Mouse (Mus musculus) heart, embryonic 14.5 days (tissue): ENCODE measurements around the gene Leprot. TPM values are rescaled to one million over a fixed set of nuclear protein-coding genes. Genes with fewer than 3 reads are reported as not detected.

Experiments used
- ATAC-seq: fragments of 200-750 bp; cut with Nextera tagmentation; 2 replicates; pipeline ENCODE4 v1.8.0; 2017; ENCODE audit warnings: low read depth, moderate TSS enrichment; ENCODE audit not compliant: insufficient number of reproducible peaks, insufficient read depth, low FRiP score
- H3K27ac ChIP-seq, 2 experiments: fragments of 200-500 bp in 1 of 2; fragments of 300-500 bp in 1 of 2; sonication (generic) in 1 of 2; replicated peaks in 1 of 2; 2 replicates each; pipeline ENCODE4 v1.5.1; 2012 to 2014; ENCODE audit warnings: low read depth in 2 of 2, low read length in 2 of 2, control low read depth in 1 of 2, mild to moderate bottlenecking in 1 of 2, mixed read lengths in 1 of 2; ENCODE audit not compliant: control insufficient read depth in 1 of 2, insufficient read depth in 1 of 2
- H3K27me3 ChIP-seq: fragments of 300-500 bp; sonication (generic); 2 replicates; pipeline ENCODE4 v1.6.1; 2014; ENCODE audit warnings: mild to moderate bottlenecking, low read length, control low read depth; ENCODE audit not compliant: control insufficient read depth, insufficient read depth
- H3K36me3 ChIP-seq: fragments of 300-500 bp; sonication (generic); 2 replicates; pipeline ENCODE4 v1.6.1; 2014; ENCODE audit warnings: mild to moderate bottlenecking, control low read depth, low read length, mixed read lengths; ENCODE audit not compliant: control insufficient read depth, insufficient read depth
- H3K4me1 ChIP-seq, 2 experiments: fragments of 200-500 bp in 1 of 2; fragments of 300-500 bp in 1 of 2; sonication (generic) in 1 of 2; 2 replicates each; pipeline ENCODE4 v1.6.1; 2012 to 2014; ENCODE audit warnings: low read length in 2 of 2, control low read depth in 1 of 2, mixed read lengths in 1 of 2; ENCODE audit not compliant: control insufficient read depth in 2 of 2, insufficient read depth in 2 of 2
- H3K4me2 ChIP-seq: fragments of 300-500 bp; sonication (generic); 2 replicates; pipeline ENCODE4 v1.6.1; 2014; ENCODE audit warnings: mild to moderate bottlenecking, low read length
- H3K4me3 ChIP-seq, 2 experiments: fragments of 200-500 bp in 1 of 2; fragments of 300-500 bp in 1 of 2; sonication (generic) in 1 of 2; 2 replicates each; pipeline ENCODE4 v1.5.1; 2012 to 2014; ENCODE audit warnings: low read length in 2 of 2, mild to moderate bottlenecking in 2 of 2, control low read depth in 1 of 2, low read depth in 1 of 2, moderate library complexity in 1 of 2; ENCODE audit not compliant: control insufficient read depth in 1 of 2, insufficient read depth in 1 of 2
- H3K9ac ChIP-seq: fragments of 300-500 bp; sonication (generic); 2 replicates; pipeline ENCODE4 v1.6.1; 2014; ENCODE audit warnings: mild to moderate bottlenecking, low read length
- H3K9me3 ChIP-seq: fragments of 300-500 bp; sonication (generic); 2 replicates; pipeline ENCODE4 v1.6.1; 2016; ENCODE audit warnings: low read length, control low read depth; ENCODE audit not compliant: control insufficient read depth
- WGBS: fragments of 180-500 bp; shearing (Covaris S2); extraction: QIAGEN DNeasy Blood & Tissue Kit; methylation state at CpG from one replicate; pipeline ENCODE4 v1.1.7; 2014; 5-methylcytosine and 5-hydroxymethylcytosine counted together
- polyA plus RNA-seq: library from polyadenylated mRNA; unstranded; fragments of >200 nt; fragmentation: Nextera tagmentation; extraction: Ambion mirVana; gene quantifications from 2 replicates; pipeline ENCODE4 v1.2.1, GENCODE M21; 2014

The Leprot gene
- polyA plus RNA-seq, 1 experiment from 2014 or later, result 85.3 TPM

DNA sequence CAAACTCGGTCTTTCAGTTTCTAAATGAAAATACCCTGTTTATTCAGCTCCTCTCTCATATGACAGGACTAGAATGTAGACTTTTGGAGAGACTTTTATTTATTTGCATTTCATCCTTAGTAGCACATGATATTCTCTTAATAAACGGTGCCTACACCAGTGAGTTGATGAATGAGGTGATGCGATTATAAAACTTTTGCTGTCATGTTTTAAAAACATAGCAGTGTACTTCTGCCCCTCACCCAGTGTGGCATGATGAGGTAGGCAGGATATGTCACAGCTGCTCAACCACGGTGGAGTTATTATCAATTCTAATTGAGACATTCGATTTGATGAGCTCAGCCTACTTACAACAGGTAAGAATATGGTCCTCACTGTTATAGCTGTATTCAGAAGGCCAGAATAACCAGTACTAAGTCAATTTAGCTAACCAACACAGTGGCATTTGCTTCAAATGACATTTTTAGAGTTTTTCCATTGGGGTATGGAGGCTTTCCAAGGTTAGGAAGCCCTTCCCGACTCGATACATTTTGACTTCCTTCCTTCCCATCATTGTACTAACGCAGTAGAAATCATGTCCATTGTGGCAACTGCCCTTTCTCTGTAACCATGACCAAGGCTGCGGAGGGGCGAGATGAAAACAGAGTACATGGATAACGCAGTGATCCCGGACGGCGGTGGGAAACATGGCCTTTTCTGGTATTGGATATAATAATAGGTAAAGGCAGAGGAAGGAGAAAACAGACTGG, 53.5 kb downstream of the Leprot start:
- Histone ChIP-seq H3K9ac (no peak overlapping the region), H3K27ac (no peak overlapping the region), H3K36me3 (no peaks in the 10 kb centered on the region), H3K4me3 (no peak overlapping the region), H3K9me3 (no peaks in the 10 kb centered on the region), H3K4me1 (no peaks in the 10 kb centered on the region), H3K27me3 (no peaks in the 10 kb centered on the region), H3K4me2 (no peak overlapping the region)
- no peak for ATAC-seq
- WGBS, result 77% methylated on average over 14 of the region's 14 CpGs

DNA sequence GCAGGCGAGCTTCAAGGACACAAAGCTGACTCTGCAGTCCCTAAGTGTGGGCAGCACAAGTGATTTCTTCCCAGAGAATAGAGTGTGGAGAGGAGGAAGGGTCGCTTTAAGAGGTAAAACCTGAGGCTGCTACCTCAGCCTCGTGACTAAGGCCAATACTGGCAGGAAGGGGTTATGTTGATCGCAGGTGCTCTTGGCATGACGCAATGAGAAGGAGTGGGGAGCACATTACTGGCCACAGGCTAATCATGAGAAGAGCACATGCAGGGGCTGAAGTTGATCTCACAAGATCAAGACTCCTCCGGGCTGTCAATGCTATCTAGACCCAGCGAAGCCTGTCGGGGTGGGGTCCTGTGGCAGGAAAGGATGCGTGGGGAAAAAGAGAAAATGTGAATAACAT, 57.8 kb downstream of the Leprot start:
- Histone ChIP-seq H3K27ac (no peak overlapping the region), H3K36me3 (no peaks in the 10 kb centered on the region), H3K4me3 (no peak overlapping the region), H3K9ac (no peak overlapping the region), H3K4me2 (no peak overlapping the region), H3K4me1 (no peaks in the 10 kb centered on the region), H3K27me3 (no peaks in the 10 kb centered on the region), H3K9me3 (no peaks in the 10 kb centered on the region)
- WGBS, result 76% methylated on average over 9 of the region's 9 CpGs
- no peak for ATAC-seq

DNA sequence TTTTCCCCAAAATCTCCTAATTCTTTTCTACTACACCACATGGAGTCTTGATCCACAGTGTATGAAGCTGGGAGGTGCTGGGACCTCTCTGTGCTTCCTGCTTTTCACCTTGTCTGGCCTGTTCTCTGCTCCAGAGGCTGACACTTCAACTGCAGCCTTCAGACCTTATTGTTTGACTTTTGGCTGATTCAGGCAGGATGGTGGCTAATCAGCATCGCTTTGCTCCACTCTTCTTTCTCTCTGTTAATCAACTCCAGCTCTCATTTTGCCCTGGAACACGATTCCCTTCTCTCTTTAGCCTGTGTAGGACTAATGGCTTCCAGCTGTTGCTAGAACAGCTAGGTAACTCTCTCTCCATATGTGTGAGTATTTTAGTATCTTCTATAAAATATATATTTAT, 59.7 kb downstream of the Leprot start:
- no peak overlapping the region for H3K4me2 ChIP-seq
- no peaks in the 10 kb centered on the region for H3K27me3 ChIP-seq
- H3K9me3 ChIP-seq, result no peaks in the 10 kb centered on the region
- H3K4me1 ChIP-seq, result no peaks in the 10 kb centered on the region
- no peak overlapping the region for H3K4me3 ChIP-seq
- no peak for ATAC-seq
- H3K36me3 ChIP-seq, result no peaks in the 10 kb centered on the region
- no peak overlapping the region for H3K27ac ChIP-seq
- H3K9ac ChIP-seq, result no peak overlapping the region
- WGBS, result 60% methylated on average over 2 of the region's 2 CpGs

DNA sequence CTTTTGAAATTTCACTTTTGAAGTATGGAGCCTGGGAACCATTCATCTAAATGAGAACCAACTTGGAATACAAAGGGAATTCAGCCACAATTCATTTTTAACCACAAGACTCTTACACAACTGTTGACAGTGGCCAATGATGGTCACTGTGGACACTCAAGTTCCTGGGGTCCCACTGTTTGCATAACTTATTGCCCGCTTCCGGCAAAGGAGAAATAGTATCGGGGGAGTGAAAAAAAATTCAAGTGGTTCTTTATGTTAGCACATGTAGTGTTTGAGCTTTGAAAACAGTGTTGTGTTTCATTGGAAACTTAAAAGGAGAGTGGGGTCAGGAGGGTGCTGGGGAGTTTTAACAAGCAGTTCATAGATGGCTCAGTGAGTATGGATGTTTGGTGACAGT, 60.4 kb downstream of the Leprot start:
- no peak overlapping the region for H3K4me3 ChIP-seq
- no peaks in the 10 kb centered on the region for H3K4me1 ChIP-seq
- 77% methylated on average over 3 of the region's 3 CpGs for WGBS
- ATAC-seq, result no peak
- no peaks in the 10 kb centered on the region for H3K27me3 ChIP-seq
- H3K4me2 ChIP-seq, result no peak overlapping the region
- H3K36me3 ChIP-seq, result no peaks in the 10 kb centered on the region
- no peak overlapping the region for H3K9ac ChIP-seq
- H3K27ac ChIP-seq, result no peak overlapping the region
- no peaks in the 10 kb centered on the region for H3K9me3 ChIP-seq

Other genes with a start within 250 kb of the Leprot start
- gene Ak4, start 228.4 kb upstream of the Leprot start, polyA plus RNA-seq, result 7.7 and 8.3 TPM in 2 replicates
- gene Dnajc6, start 151.1 kb upstream of the Leprot start, polyA plus RNA-seq, result 0.24 and 0.70 TPM in 2 replicates
- gene Lepr, start 69.7 kb downstream of the Leprot start, polyA plus RNA-seq, result 1.3 TPM in 2 replicates
- not detected in 2 replicates for gene B020004J07Rik, start 196.3 kb downstream of the Leprot start, polyA plus RNA-seq
- not detected in 2 replicates for gene C130073F10Rik, start 246.1 kb downstream of the Leprot start, polyA plus RNA-seq